Mouse (Mus musculus): ENCODE measurements around the gene Scn5a. TPM values are rescaled to one million over a fixed set of nuclear protein-coding genes. Genes with fewer than 3 reads are reported as not detected.

The Scn5a gene
- total and polyA plus RNA-seq, 3 experiments = 101 to 173 (median 161) TPM

DNA sequence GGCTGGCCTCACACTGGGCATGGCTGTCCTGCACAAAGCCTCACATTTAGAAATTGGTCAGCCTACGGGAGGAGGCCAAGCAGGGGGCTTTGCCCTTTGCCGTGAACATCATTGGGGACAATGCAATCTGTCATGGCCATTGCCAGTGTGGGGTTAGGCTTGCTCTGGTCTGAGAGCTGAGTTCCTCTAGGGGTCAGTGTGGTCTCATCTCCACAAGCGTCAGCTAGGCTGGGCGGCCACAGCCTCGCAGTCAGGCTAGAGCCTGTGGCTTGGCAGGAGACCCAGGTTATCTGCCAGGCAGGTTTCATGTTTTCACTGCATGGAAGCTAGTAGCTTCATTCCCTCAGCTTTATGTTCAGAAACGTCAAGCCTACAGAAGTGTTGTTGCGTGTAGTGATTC, 113.2 kb downstream of the Scn5a start:
- WGBS = 60% methylated on average over 7 of the region's 7 CpGs
- intact Hi-C loops (cut with DNase I) = loop anchor here (10.0 kb wide), 1 partner anchor 429 kb away; the partner anchor contains the start of gene Wdr48
- no peaks in the 10 kb centered on the region for H3K79me2 ChIP-seq (replicated peaks; ENCODE audit: control insufficient read depth, insufficient read depth, low read length)
- DNase-seq = peak; percentile 44 to 68
- H3K27ac ChIP-seq = no peak overlapping the region
- TF ChIP-seq CTCF (IDR thresholded peaks at IDR 0.05) (peak; percentile 76), POLR2A (IDR thresholded peaks at IDR 0.05; ENCODE audit: insufficient read depth, low read depth, low read length) (no peak), EP300 (IDR thresholded peaks at IDR 0.05; ENCODE audit: insufficient read depth, low read depth, low read length) (peak; percentile 90)
- H3K4me3 ChIP-seq = no peak overlapping the region
- no peaks in the 10 kb centered on the region for H3K36me3 ChIP-seq (ENCODE audit: control insufficient read depth, insufficient read depth, low read length)
- H3K4me1 ChIP-seq (ENCODE audit: control insufficient read depth, insufficient read depth, low read length) = peaks cover 4% of the 10 kb centered on the region; the same call in 1 of the 2 replicates
- no peaks in the 10 kb centered on the region for H3K27me3 ChIP-seq (ENCODE audit: control insufficient read depth, insufficient read depth, low read length)
- no peak overlapping the region for H3K9ac ChIP-seq (ENCODE audit: low read depth, low read length)

DNA sequence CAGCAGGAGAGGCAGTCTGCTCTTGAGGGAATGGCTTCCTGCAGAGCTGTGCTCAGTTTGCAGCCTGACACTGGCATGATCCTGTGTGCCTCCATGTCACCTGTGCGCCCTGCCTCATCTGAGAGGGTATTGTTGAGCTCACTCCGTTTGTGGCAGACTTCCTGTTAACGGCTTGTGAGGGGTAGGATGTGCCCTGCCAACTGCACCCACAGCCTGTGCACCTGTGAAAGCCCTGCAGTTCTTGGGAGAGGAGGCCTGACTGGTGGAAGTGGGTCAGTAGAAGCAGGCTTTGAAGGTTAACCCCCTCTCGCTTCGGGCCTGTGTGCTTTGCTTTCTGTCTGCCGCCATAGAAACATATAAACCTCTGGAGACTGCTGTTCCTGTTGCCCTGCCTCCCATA, 113.8 kb downstream of the Scn5a start:
- Histone ChIP-seq H3K9ac (ENCODE audit: low read depth, low read length) (no peak overlapping the region), H3K27me3 (ENCODE audit: control insufficient read depth, insufficient read depth, low read length) (no peaks in the 10 kb centered on the region), H3K4me3 (no peak overlapping the region), H3K27ac (no peak overlapping the region), H3K79me2 (replicated peaks; ENCODE audit: control insufficient read depth, insufficient read depth, low read length) (no peaks in the 10 kb centered on the region), H3K36me3 (ENCODE audit: control insufficient read depth, insufficient read depth, low read length) (no peaks in the 10 kb centered on the region), H3K4me1 (ENCODE audit: control insufficient read depth, insufficient read depth, low read length) (peaks cover 2% of the 10 kb centered on the region; the same call in 1 of the 2 replicates)
- TF ChIP-seq CTCF (IDR thresholded peaks at IDR 0.05) (no peak), POLR2A (IDR thresholded peaks at IDR 0.05; ENCODE audit: insufficient read depth, low read depth, low read length) (no peak), EP300 (IDR thresholded peaks at IDR 0.05; ENCODE audit: insufficient read depth, low read depth, low read length) (no peak)
- intact Hi-C loops (cut with DNase I) = loop anchor here (10.0 kb wide), 1 partner anchor 430 kb away; the partner anchor contains the start of gene Wdr48
- 89% methylated on average over 6 of the region's 6 CpGs for WGBS
- DNase-seq = no peak

DNA sequence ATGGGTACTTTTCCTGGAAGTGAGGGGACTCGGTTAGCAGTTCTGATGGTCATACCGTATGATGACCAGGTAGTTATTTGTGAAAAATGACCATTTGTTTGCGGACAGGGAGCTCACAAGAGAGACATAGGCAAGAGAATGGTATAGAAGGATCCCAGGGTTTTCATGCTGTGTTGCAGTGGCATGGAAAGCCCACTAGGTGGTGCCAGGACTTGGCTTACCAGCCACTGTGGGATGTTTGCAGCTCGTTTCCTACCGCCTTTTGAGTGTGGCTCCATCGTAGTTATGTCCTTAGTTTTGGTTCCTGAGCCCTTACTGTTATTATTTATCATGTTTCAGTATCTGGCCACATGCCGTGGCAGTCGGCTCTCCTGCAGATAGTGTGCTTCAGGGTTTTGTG, 118.4 kb downstream of the Scn5a start:
- intact Hi-C loops (cut with DNase I) = loop anchor here (1.0 to 10.0 kb wide), 3 partner anchors 120 to 434 kb away; partner anchors contain the start of gene Wdr48
- H3K27ac ChIP-seq = no peak overlapping the region
- H3K4me1 ChIP-seq (ENCODE audit: control insufficient read depth, insufficient read depth, low read length) = no peaks in the 10 kb centered on the region
- TF ChIP-seq POLR2A (IDR thresholded peaks at IDR 0.05; ENCODE audit: insufficient read depth, low read depth, low read length) (no peak), CTCF (IDR thresholded peaks at IDR 0.05) (no peak), EP300 (IDR thresholded peaks at IDR 0.05; ENCODE audit: insufficient read depth, low read depth, low read length) (peak; percentile 57; the same call in 1 of the 2 replicates)
- no peaks in the 10 kb centered on the region for H3K36me3 ChIP-seq (ENCODE audit: control insufficient read depth, insufficient read depth, low read length)
- no peaks in the 10 kb centered on the region for H3K79me2 ChIP-seq (replicated peaks; ENCODE audit: control insufficient read depth, insufficient read depth, low read length)
- 38% methylated on average over 8 of the region's 8 CpGs for WGBS
- peak; percentile 54 to 66 for DNase-seq
- H3K27me3 ChIP-seq (ENCODE audit: control insufficient read depth, insufficient read depth, low read length) = no peaks in the 10 kb centered on the region
- no peak overlapping the region for H3K4me3 ChIP-seq
- H3K9ac ChIP-seq (ENCODE audit: low read depth, low read length) = no peak overlapping the region

DNA sequence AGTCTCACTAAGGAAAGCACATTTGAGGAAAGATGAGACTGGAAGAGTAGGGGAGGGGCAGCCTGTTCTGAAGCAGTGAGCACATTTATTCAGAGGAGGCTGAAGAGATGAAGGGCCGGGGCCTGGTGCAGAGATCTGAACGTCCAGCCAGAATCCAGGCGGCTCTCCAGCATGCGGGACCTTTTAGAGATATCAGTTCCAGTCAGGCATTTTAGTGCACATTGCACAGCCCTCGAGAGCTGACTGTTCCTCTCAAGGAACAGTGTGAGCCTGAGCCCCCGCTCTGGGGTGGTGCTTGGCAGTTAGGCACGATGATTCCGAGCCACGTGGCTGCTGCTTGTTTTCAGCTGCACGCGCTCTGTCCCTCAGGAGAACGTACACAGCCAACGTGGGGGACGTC, 121.7 kb downstream of the Scn5a start:
- TF ChIP-seq EP300 (IDR thresholded peaks at IDR 0.05; ENCODE audit: insufficient read depth, low read depth, low read length) (no peak), CTCF (IDR thresholded peaks at IDR 0.05) (no peak), POLR2A (IDR thresholded peaks at IDR 0.05; ENCODE audit: insufficient read depth, low read depth, low read length) (no peak)
- H3K27me3 ChIP-seq (ENCODE audit: control insufficient read depth, insufficient read depth, low read length) = no peaks in the 10 kb centered on the region
- WGBS = 63% methylated on average over 14 of the region's 14 CpGs
- no peak overlapping the region for H3K9ac ChIP-seq (ENCODE audit: low read depth, low read length)
- no peaks in the 10 kb centered on the region for H3K36me3 ChIP-seq (ENCODE audit: control insufficient read depth, insufficient read depth, low read length)
- H3K4me3 ChIP-seq = no peak overlapping the region
- no peaks in the 10 kb centered on the region for H3K4me1 ChIP-seq (ENCODE audit: control insufficient read depth, insufficient read depth, low read length)
- intact Hi-C loops (cut with DNase I) = no loop called here
- no peaks in the 10 kb centered on the region for H3K79me2 ChIP-seq (replicated peaks; ENCODE audit: control insufficient read depth, insufficient read depth, low read length)
- DNase-seq = no peak
- H3K27ac ChIP-seq = no peak overlapping the region

DNA sequence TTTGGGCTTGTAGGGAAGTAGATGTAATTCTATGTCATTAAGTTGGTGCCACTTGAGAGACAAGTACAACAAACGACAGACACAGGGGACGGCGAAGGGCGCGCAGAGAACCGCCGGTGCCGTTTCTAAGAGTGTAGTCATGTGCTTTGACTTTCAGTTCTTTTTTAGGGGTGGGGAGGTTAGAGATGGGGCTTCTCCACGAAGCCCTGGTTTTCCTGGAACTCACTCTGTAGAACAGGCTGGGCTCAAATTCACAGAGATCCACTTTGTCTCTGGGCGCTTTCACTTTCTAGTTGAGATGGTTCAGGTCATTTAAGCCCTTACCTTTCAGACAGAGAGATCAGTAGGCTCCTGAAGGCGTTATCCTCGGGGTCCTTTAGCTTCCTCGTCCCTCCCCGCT, 122.8 kb downstream of the Scn5a start:
- Histone ChIP-seq H3K27ac (no peak overlapping the region), H3K27me3 (ENCODE audit: control insufficient read depth, insufficient read depth, low read length) (no peaks in the 10 kb centered on the region), H3K79me2 (replicated peaks; ENCODE audit: control insufficient read depth, insufficient read depth, low read length) (no peaks in the 10 kb centered on the region), H3K4me3 (no peak overlapping the region), H3K9ac (ENCODE audit: low read depth, low read length) (no peak overlapping the region), H3K36me3 (ENCODE audit: control insufficient read depth, insufficient read depth, low read length) (no peaks in the 10 kb centered on the region), H3K4me1 (ENCODE audit: control insufficient read depth, insufficient read depth, low read length) (no peaks in the 10 kb centered on the region)
- no peak for TF ChIP-seq EP300 (IDR thresholded peaks at IDR 0.05; ENCODE audit: insufficient read depth, low read depth, low read length)
- no peak for TF ChIP-seq POLR2A (IDR thresholded peaks at IDR 0.05; ENCODE audit: insufficient read depth, low read depth, low read length)
- no peak for TF ChIP-seq CTCF (IDR thresholded peaks at IDR 0.05)
- 85% methylated on average over 14 of the region's 14 CpGs for WGBS
- DNase-seq = no peak
- intact Hi-C loops (cut with DNase I) = no loop called here

DNA sequence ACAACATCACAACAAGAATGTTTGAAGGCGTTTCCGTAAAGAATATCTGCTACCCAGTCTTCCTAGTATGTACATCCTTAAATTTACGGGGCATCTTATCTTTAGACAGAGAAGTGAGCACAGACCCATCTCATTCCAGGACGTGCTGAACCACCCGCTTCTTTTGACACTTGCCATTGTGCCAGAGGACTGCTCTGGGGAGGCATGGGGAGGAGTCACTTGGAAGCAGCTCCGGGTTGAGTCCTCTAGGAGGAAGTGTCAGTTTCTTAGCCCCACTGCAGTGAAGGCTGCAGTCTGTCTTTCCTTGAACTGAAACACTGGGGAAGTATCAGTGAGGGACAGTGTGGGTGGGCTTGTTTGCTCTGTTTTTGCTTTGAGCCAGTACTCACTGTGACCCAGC, 133.1 kb downstream of the Scn5a start:
- Histone ChIP-seq H3K27ac (no peak overlapping the region; the same call in 1 of the 2 replicates), H3K4me3 (peak overlapping the region; percentile 67)

More for the DNA sequence above, 133.1 kb downstream of the Scn5a start:
- DNase-seq = no peak
- intact Hi-C loops (cut with DNase I) = no loop called here
- no peaks in the 10 kb centered on the region for H3K36me3 ChIP-seq (ENCODE audit: control insufficient read depth, insufficient read depth, low read length)
- no peaks in the 10 kb centered on the region for H3K79me2 ChIP-seq (replicated peaks; ENCODE audit: control insufficient read depth, insufficient read depth, low read length)
- no peak for TF ChIP-seq CTCF (IDR thresholded peaks at IDR 0.05)
- TF ChIP-seq EP300 (IDR thresholded peaks at IDR 0.05; ENCODE audit: insufficient read depth, low read depth, low read length) = no peak
- no peak for TF ChIP-seq POLR2A (IDR thresholded peaks at IDR 0.05; ENCODE audit: insufficient read depth, low read depth, low read length)
- peaks cover 1% of the 10 kb centered on the region; the same call in 1 of the 2 replicates for H3K4me1 ChIP-seq (ENCODE audit: control insufficient read depth, insufficient read depth, low read length)
- H3K27me3 ChIP-seq (ENCODE audit: control insufficient read depth, insufficient read depth, low read length) = no peaks in the 10 kb centered on the region
- WGBS = 17% methylated on average over 6 of the region's 6 CpGs
- no peak overlapping the region; the same call in 1 of the 2 replicates for H3K9ac ChIP-seq (ENCODE audit: low read depth, low read length)
